Mouse (Mus musculus): Measurements from ENCODE around the gene Tbck.

Tbck gene

GRCm38 (mm10) chr3:132766033-132766726 is 82.2 kb downstream of the Tbck start:
- DNase-seq = no peak

- no peak for DNase-seq
These were observed 88.1 kb downstream of the Tbck start for GRCm38 (mm10) chr3:132772054-132772453.

GRCm38 (mm10) chr3:132776686-132777085 is 92.7 kb downstream of the Tbck start:
- no peak for DNase-seq

- no peak for DNase-seq
These were observed 97.2 kb downstream of the Tbck start for GRCm38 (mm10) chr3:132781103-132781502.

- no peak for DNase-seq
These were observed 99.1 kb downstream of the Tbck start for GRCm38 (mm10) chr3:132783087-132783486.

- DNase-seq = no peak
These were observed 100.8 kb downstream of the Tbck start for GRCm38 (mm10) chr3:132784732-132785131.

GRCm38 (mm10) chr3:132786690-132787089 is 102.7 kb downstream of the Tbck start:
- no peak for DNase-seq

GRCm38 (mm10) chr3:132787775-132788174 is 103.8 kb downstream of the Tbck start:
- DNase-seq = no peak

GRCm38 (mm10) chr3:132791140-132791539 is 107.2 kb downstream of the Tbck start:
- no peak for DNase-seq

- no peak for DNase-seq
These were observed 116.3 kb downstream of the Tbck start for GRCm38 (mm10) chr3:132800196-132800595.

GRCm38 (mm10) chr3:132801910-132802309 is 118.0 kb downstream of the Tbck start:
- no peak for DNase-seq

GRCm38 (mm10) chr3:132807888-132808579 is 124.1 kb downstream of the Tbck start:
- no peak for DNase-seq

- DNase-seq = no peak
These were observed 125.0 kb downstream of the Tbck start for GRCm38 (mm10) chr3:132808951-132809350.

GRCm38 (mm10) chr3:132811791-132812190 is 127.8 kb downstream of the Tbck start:
- no peak for DNase-seq

- no peak for DNase-seq
These were observed 128.4 kb downstream of the Tbck start for GRCm38 (mm10) chr3:132812356-132812755.

- no peak for DNase-seq
These were observed 129.2 kb downstream of the Tbck start for GRCm38 (mm10) chr3:132813147-132813546.

- no peak for DNase-seq
These were observed 130.0 kb downstream of the Tbck start for GRCm38 (mm10) chr3:132813706-132814497.

- no peak for DNase-seq
These were observed 131.0 kb downstream of the Tbck start for GRCm38 (mm10) chr3:132814791-132815496.

- DNase-seq = no peak
These were observed 131.8 kb downstream of the Tbck start for GRCm38 (mm10) chr3:132815497-132816326.

- no peak for DNase-seq
These were observed 135.5 kb downstream of the Tbck start for GRCm38 (mm10) chr3:132819408-132819807.

- DNase-seq = no peak
These were observed 147.4 kb downstream of the Tbck start for GRCm38 (mm10) chr3:132831179-132831873.

Data from right cerebral cortex, postnatal 14 days (tissue).